Mouse (Mus musculus): ENCODE results near the gene Aldob.

- TF ChIP-seq TAL1 (IDR thresholded peaks at IDR 0.05; ENCODE audit: low read length), result no peak
- no peak for TF ChIP-seq GATA1 (IDR thresholded peaks at IDR 0.05; ENCODE audit: low read length)
These were observed 48.1 kb upstream of the Aldob start, which contains the start of gene Tmem246 for GRCm38 (mm10) chr4:49597183-49598100.
